Mouse (Mus musculus): ENCODE results near the gene Ypel4. TPM values are rescaled to one million over a fixed set of nuclear protein-coding genes. Genes with fewer than 3 reads are reported as not detected.

Gene Ypel4
- polyA plus RNA-seq, 1 experiment from 2014 or later: 20.9 TPM

DNA sequence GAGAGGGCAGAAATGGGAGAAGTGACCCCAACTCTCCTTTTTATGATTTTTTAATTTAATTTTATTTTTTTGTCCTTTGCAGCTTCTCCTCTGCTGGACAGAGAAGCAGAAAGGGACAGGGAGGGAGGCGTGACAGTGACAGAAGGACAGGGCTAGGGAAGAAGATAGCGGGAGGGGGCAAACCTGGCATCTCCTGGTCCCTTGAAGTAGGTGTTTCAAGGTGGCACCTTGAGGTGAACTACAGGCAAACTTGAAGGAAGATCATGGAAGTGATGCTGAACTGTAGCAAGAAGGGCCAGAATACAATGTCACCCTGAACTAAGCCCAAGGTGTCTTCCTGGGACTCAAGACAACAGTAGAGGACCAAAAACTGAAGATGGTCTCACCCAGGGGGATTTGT lies 1.1 kb downstream of the Ypel4 start:
- no peak for DNase-seq
- peak overlapping the region; percentile 71 for H3K9ac ChIP-seq (replicated peaks)
- 0 out of 2 replicates have a peak, but pooled peaks cover 12% of the 10 kb centered on the region for H3K27me3 ChIP-seq (ENCODE audit: insufficient read depth, low read length)
- peaks cover 15% of the 10 kb centered on the region for H3K36me3 ChIP-seq (replicated peaks; ENCODE audit: insufficient read depth, low read length)
- H3K4me1 ChIP-seq (ENCODE audit: insufficient read depth): peaks cover 72% of the 10 kb centered on the region
- TF ChIP-seq CTCF (IDR thresholded peaks at IDR 0.05; ENCODE audit: low read depth) (no peak), EP300 (IDR thresholded peaks at IDR 0.05; ENCODE audit: low read depth) (no peak)
- H3K9me3 ChIP-seq (ENCODE audit: low read length): no peaks in the 10 kb centered on the region
- peak overlapping the region; percentile 93 for H3K27ac ChIP-seq (ENCODE audit: low read depth)
- ATAC-seq: peak; percentile 9; the same call in 1 of the 2 replicates
- peak overlapping the region; percentile 71 for H3K4me2 ChIP-seq (ENCODE audit: low read depth, low read length)
- 8% methylated on average over 2 of the region's 2 CpGs for WGBS (ENCODE audit: insufficient replicate concordance)
- H3K4me3 ChIP-seq (ENCODE audit: low read depth, low read length): peak overlapping the region; percentile 56

DNA sequence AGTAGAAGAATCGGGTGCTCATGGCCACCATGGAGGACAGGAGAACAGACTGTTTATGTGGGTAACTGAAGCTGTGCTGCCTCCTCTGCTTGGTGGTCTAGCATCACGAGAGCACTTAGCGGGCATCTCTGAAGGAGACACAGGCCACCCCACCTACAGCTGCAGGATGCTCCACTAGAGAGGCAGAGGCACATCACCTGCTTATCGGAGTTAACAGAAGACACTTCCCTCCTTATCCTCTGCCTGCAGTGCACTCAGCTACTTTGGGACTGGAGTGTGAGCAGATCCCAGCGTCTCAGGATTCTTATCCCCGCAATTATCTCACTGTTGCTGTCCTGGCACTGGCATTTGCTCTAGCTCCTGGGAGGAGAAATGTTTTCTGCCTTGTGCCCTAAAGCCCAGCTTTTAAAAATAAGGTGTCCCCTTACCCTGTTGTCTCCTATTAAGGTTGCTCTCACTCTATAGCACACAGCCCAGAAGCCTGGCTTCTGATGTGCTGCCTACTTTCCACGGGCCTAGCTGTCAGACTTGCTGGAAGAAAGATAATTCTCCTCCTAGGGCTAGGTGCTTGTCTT lies 1.6 kb downstream of the Ypel4 start:
- DNase-seq: peak; percentile 70
- H3K4me3 ChIP-seq (ENCODE audit: low read depth, low read length): peak overlapping the region; percentile 56
- peak overlapping the region; percentile 93 for H3K27ac ChIP-seq (ENCODE audit: low read depth)
- peaks cover 15% of the 10 kb centered on the region for H3K36me3 ChIP-seq (replicated peaks; ENCODE audit: insufficient read depth, low read length)
- H3K9ac ChIP-seq (replicated peaks): peak overlapping the region; percentile 71
- H3K4me2 ChIP-seq (ENCODE audit: low read depth, low read length): peak overlapping the region; percentile 71
- 10% methylated on average over 7 of the region's 7 CpGs for WGBS (ENCODE audit: insufficient replicate concordance)
- H3K4me1 ChIP-seq (ENCODE audit: insufficient read depth): peaks cover 68% of the 10 kb centered on the region
- H3K27me3 ChIP-seq (ENCODE audit: insufficient read depth, low read length): 0 out of 2 replicates have a peak, but pooled peaks cover 12% of the 10 kb centered on the region
- TF ChIP-seq CTCF (IDR thresholded peaks at IDR 0.05; ENCODE audit: low read depth) (no peak), EP300 (IDR thresholded peaks at IDR 0.05; ENCODE audit: low read depth) (peak; percentile 98)
- no peaks in the 10 kb centered on the region for H3K9me3 ChIP-seq (ENCODE audit: low read length)
- ATAC-seq: peak; percentile 91

DNA sequence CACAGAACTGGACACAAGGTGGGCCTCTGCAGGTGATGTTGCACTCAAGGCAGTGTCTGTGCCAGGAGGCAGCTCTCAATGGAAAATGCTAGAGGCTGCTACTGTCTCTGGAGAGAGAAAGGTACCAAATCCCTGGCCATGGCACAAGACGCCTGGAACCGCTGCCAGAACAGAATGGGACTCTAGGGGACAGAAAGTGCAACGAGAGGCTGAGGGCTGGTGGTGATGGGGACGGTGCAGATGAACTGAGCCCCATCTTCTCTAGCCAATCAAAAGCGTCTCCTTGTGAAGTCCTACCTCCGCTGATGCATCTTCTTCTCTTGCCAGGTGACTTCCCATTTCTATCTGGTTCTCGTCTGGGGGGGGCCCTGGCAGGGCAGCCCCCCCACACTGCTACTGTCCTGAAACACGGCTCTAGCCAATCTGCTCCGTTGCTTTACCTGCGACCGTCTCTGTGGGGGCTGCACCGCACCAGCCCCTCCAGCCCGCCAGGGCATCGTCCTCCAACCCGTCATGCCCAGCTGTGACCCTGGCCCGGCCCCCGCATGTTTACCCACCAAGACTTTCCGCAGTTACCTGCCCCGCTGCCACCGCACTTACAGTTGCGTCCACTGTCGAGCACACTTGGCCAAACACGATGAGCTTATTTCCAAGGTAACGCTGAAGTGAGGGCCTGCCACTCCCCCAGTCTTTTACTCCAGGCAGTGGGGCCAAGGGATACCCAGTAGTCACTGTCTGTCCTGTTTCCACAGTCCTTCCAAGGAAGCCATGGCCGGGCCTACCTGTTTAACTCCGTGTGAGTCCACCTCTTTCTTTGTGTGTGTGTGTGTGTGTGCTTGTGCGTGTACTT lies 2.7 kb downstream of the Ypel4 start:
- DNase-seq: peak; percentile 28
- no peaks in the 10 kb centered on the region for H3K9me3 ChIP-seq (ENCODE audit: low read length)
- 6% methylated on average over 27 of the region's 27 CpGs for WGBS (ENCODE audit: insufficient replicate concordance)

DNA sequence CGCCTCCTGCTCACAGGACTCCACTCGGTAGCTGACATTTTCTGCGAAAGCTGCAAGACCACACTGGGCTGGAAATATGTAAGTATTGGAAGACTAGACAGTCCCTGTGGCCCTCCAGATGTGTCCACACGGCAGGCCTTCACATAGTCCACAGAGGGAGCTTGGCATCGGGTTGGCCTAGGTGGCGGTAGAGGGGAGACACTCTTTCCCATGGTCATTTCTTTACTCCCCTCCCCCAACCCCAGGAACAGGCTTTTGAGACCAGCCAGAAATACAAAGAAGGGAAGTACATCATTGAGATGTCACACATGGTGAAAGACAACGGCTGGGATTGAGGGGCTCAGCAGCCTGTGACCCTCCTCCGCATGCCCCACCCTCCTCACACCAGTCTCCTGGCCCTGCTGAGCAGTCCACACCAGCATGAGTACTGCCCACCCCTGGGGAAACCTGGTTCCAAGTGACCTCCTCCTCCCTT lies 3.6 kb downstream of the Ypel4 start:
- DNase-seq (peak; percentile 35), ATAC-seq (no peak)
- no peak for TF ChIP-seq EP300 (IDR thresholded peaks at IDR 0.05; ENCODE audit: low read depth)
- peak; percentile 40 for TF ChIP-seq CTCF (IDR thresholded peaks at IDR 0.05; ENCODE audit: low read depth)
- peaks cover 64% of the 10 kb centered on the region for H3K4me1 ChIP-seq (ENCODE audit: insufficient read depth)
- peak overlapping the region; percentile 31; the same call in 1 of the 2 replicates for H3K9ac ChIP-seq (replicated peaks)
- H3K4me3 ChIP-seq (ENCODE audit: low read depth, low read length): peak overlapping the region; percentile 56
- no peaks in the 10 kb centered on the region for H3K9me3 ChIP-seq (ENCODE audit: low read length)
- H3K27me3 ChIP-seq (ENCODE audit: insufficient read depth, low read length): 0 out of 2 replicates have a peak, but pooled peaks cover 15% of the 10 kb centered on the region
- peaks cover 15% of the 10 kb centered on the region for H3K36me3 ChIP-seq (replicated peaks; ENCODE audit: insufficient read depth, low read length)
- H3K27ac ChIP-seq (ENCODE audit: low read depth): peak overlapping the region; percentile 42; the same call in 1 of the 2 replicates
- H3K4me2 ChIP-seq (ENCODE audit: low read depth, low read length): peak overlapping the region; percentile 71
- 14% methylated on average over 8 of the region's 8 CpGs for WGBS (ENCODE audit: insufficient replicate concordance)

More for the DNA sequence above, 2.7 kb downstream of the Ypel4 start:
- no peak for TF ChIP-seq EP300 (IDR thresholded peaks at IDR 0.05; ENCODE audit: low read depth)
- TF ChIP-seq CTCF (IDR thresholded peaks at IDR 0.05; ENCODE audit: low read depth): no peak
- H3K27ac ChIP-seq (ENCODE audit: low read depth): peak overlapping the region; percentile 93
- H3K27me3 ChIP-seq (ENCODE audit: insufficient read depth, low read length): 0 out of 2 replicates have a peak, but pooled peaks cover 12% of the 10 kb centered on the region
- peaks cover 65% of the 10 kb centered on the region for H3K4me1 ChIP-seq (ENCODE audit: insufficient read depth)
- H3K36me3 ChIP-seq (replicated peaks; ENCODE audit: insufficient read depth, low read length): peaks cover 15% of the 10 kb centered on the region
- peak overlapping the region; percentile 56 for H3K4me3 ChIP-seq (ENCODE audit: low read depth, low read length)
- peak overlapping the region; percentile 71 for H3K9ac ChIP-seq (replicated peaks)
- H3K4me2 ChIP-seq (ENCODE audit: low read depth, low read length): peak overlapping the region; percentile 71
- no peak for ATAC-seq

DNA sequence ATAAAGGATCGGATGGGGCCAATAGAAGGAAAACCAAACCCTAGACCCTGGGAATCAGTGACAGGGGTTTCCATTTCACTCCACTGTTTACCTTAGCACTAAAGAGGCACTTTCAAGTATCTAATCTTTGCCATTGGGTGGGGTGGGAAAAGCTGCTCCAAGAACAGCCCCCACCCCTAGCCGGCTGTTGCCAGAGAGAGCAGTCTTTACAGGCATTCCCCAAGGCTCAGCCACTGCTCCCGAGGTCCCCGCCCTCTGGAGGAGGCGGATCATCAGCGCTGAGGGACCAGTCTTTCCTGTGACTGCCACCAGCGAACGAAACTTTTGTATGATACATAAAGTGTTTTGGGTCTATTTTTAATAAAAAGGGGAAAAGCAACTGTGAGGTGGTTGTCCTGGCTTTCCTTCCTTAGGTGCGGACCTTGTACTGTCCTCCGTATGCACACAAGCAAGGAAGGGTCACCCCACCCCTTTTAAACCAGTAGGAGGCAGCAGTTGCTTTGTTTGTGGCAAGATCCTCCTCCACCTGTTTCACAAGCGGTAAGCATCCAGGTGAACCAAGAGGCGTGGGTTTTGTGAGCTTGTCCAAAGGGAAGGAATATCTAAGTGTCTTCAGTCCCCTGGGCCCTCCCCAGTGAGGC lies 4.5 kb downstream of the Ypel4 start:
- Histone ChIP-seq H3K4me3 (ENCODE audit: low read depth, low read length) (peak overlapping the region; percentile 56), H3K9ac (replicated peaks) (peak overlapping the region; percentile 23; the same call in 1 of the 2 replicates), H3K27me3 (ENCODE audit: insufficient read depth, low read length) (0 out of 2 replicates have a peak, but pooled peaks cover 15% of the 10 kb centered on the region), H3K4me1 (ENCODE audit: insufficient read depth) (peaks cover 61% of the 10 kb centered on the region), H3K36me3 (replicated peaks; ENCODE audit: insufficient read depth, low read length) (peaks cover 15% of the 10 kb centered on the region), H3K4me2 (ENCODE audit: low read depth, low read length) (peak overlapping the region; percentile 71), H3K9me3 (ENCODE audit: low read length) (no peaks in the 10 kb centered on the region), H3K27ac (ENCODE audit: low read depth) (peak overlapping the region; percentile 42; the same call in 1 of the 2 replicates)
- 8% methylated on average over 12 of the region's 12 CpGs for WGBS (ENCODE audit: insufficient replicate concordance)
- TF ChIP-seq EP300 (IDR thresholded peaks at IDR 0.05; ENCODE audit: low read depth): no peak
- peak; percentile 76 for TF ChIP-seq CTCF (IDR thresholded peaks at IDR 0.05; ENCODE audit: low read depth)
- no peak for ATAC-seq
- DNase-seq: peak; percentile 61
